Mouse (Mus musculus) hindbrain, embryonic 14.5 days (tissue): ENCODE data around the gene Prkn. TPM values are rescaled to one million over a fixed set of nuclear protein-coding genes. Genes with fewer than 3 reads are reported as not detected.

Source experiments
- ATAC-seq: fragments of 200-750 bp; cut with Nextera tagmentation; 2 replicates; pipeline ENCODE4 v1.8.0; 2017; ENCODE audit warnings: moderate number of reproducible peaks, mild to moderate bottlenecking, moderate TSS enrichment, moderate library complexity; ENCODE audit not compliant: low FRiP score
- DNase-seq: peaks from one replicate; pipeline ENCODE4 v3.0.0-alpha.2; 2015; ENCODE audit warnings: low spot score
- H3K27ac ChIP-seq: fragments of 300-500 bp; sonication (generic); 2 replicates; pipeline ENCODE4 v1.5.1; 2014; ENCODE audit warnings: mild to moderate bottlenecking, moderate library complexity
- H3K27me3 ChIP-seq: fragments of 300-500 bp; sonication (generic); 2 replicates; pipeline ENCODE4 v1.6.1; 2014; ENCODE audit warnings: mild to moderate bottlenecking, low read length, mixed read lengths; ENCODE audit not compliant: control insufficient read depth, insufficient read depth
- H3K36me3 ChIP-seq: fragments of 300-500 bp; sonication (generic); replicated peaks from 2 replicates; pipeline ENCODE4 v1.6.1; 2014; ENCODE audit not compliant: control insufficient read depth, insufficient read depth
- H3K4me1 ChIP-seq: fragments of 300-500 bp; sonication (generic); replicated peaks from 2 replicates; pipeline ENCODE4 v1.6.1; 2014; ENCODE audit warnings: antibody characterized with exemption, low read length, mixed read lengths; ENCODE audit not compliant: control insufficient read depth, insufficient read depth
- H3K4me2 ChIP-seq: fragments of 300-500 bp; sonication (generic); replicated peaks from 2 replicates; pipeline ENCODE4 v1.6.1; 2014; ENCODE audit warnings: mild to moderate bottlenecking, moderate library complexity
- H3K4me3 ChIP-seq: fragments of 300-500 bp; sonication (generic); replicated peaks from 2 replicates; pipeline ENCODE4 v1.5.1; 2014; ENCODE audit warnings: mild to moderate bottlenecking, low read length
- H3K9ac ChIP-seq: fragments of 300-500 bp; sonication (generic); 2 replicates; pipeline ENCODE4 v1.6.1; 2014
- H3K9me3 ChIP-seq: fragments of 300-500 bp; sonication (generic); 2 replicates; pipeline ENCODE4 v1.6.1; 2016; ENCODE audit warnings: low read length; ENCODE audit not compliant: control insufficient read depth
- WGBS: fragments of 180-500 bp; shearing (Covaris S2); extraction: QIAGEN DNeasy Blood & Tissue Kit; methylation state at CpG from one replicate; pipeline ENCODE4 v1.1.7; 2014; 5-methylcytosine and 5-hydroxymethylcytosine counted together
- polyA plus RNA-seq: library from polyadenylated mRNA; unstranded; fragments of >200 nt; fragmentation: Nextera tagmentation; extraction: Ambion mirVana; gene quantifications from 2 replicates; pipeline ENCODE4 v1.2.1, GENCODE M21; 2014

The Prkn gene
- polyA plus RNA-seq, 1 experiment from 2014 or later, result 4.4 TPM

- H3K4me3 ChIP-seq, result no peak overlapping the region
- 39% methylated on average over 8 of the region's 8 CpGs for WGBS
- no peaks in the 10 kb centered on the region for H3K9me3 ChIP-seq
- ATAC-seq (no peak), DNase-seq (peak; percentile 57)
- no peak overlapping the region for H3K9ac ChIP-seq
- H3K27ac ChIP-seq, result 0 out of 2 replicates have a peak overlapping the region, but pooled peaks have one; percentile 6
- H3K27me3 ChIP-seq, result no peaks in the 10 kb centered on the region
- H3K4me1 ChIP-seq, result peaks cover 3% of the 10 kb centered on the region; the same call in 1 of the 2 replicates
- no peaks in the 10 kb centered on the region for H3K36me3 ChIP-seq
- H3K4me2 ChIP-seq, result no peak overlapping the region
Measured at GRCm38 (mm10) chr17:11260663-11261062, 420.5 kb downstream of the Prkn start.

- Histone ChIP-seq H3K9me3 (no peaks in the 10 kb centered on the region), H3K27ac (no peak overlapping the region), H3K36me3 (no peaks in the 10 kb centered on the region), H3K4me1 (peaks cover 3% of the 10 kb centered on the region; the same call in 1 of the 2 replicates), H3K4me2 (no peak overlapping the region), H3K4me3 (no peak overlapping the region), H3K9ac (no peak overlapping the region), H3K27me3 (no peaks in the 10 kb centered on the region)
- ATAC-seq (0 out of 2 replicates have a peak, but pooled peaks have one; percentile 21), DNase-seq (no peak)
- 46% methylated on average over 5 of the region's 5 CpGs for WGBS
Measured at GRCm38 (mm10) chr17:11261679-11262078, 421.5 kb downstream of the Prkn start.

GRCm38 (mm10) chr17:11267951-11268350, 427.8 kb downstream of the Prkn start:
- no peaks in the 10 kb centered on the region for H3K9me3 ChIP-seq
- no peak overlapping the region for H3K4me3 ChIP-seq
- no peak for ATAC-seq
- no peaks in the 10 kb centered on the region for H3K4me1 ChIP-seq
- 92% methylated on average over 4 of the region's 4 CpGs for WGBS
- no peak overlapping the region for H3K27ac ChIP-seq
- no peak for DNase-seq
- no peak overlapping the region for H3K9ac ChIP-seq
- H3K27me3 ChIP-seq, result no peaks in the 10 kb centered on the region
- H3K36me3 ChIP-seq, result no peaks in the 10 kb centered on the region
- no peak overlapping the region for H3K4me2 ChIP-seq

- no peaks in the 10 kb centered on the region for H3K4me1 ChIP-seq
- no peaks in the 10 kb centered on the region for H3K36me3 ChIP-seq
- H3K27ac ChIP-seq, result no peak overlapping the region
- no peak overlapping the region for H3K9ac ChIP-seq
- no peaks in the 10 kb centered on the region for H3K9me3 ChIP-seq
- H3K27me3 ChIP-seq, result no peaks in the 10 kb centered on the region
- no peak for ATAC-seq
- DNase-seq, result no peak
- WGBS, result 90% methylated on average over 4 of the region's 4 CpGs
- H3K4me3 ChIP-seq, result no peak overlapping the region
- no peak overlapping the region for H3K4me2 ChIP-seq
Measured at GRCm38 (mm10) chr17:11270179-11270578, 430.0 kb downstream of the Prkn start.

GRCm38 (mm10) chr17:11271876-11272275, 431.7 kb downstream of the Prkn start:
- no peak overlapping the region for H3K4me2 ChIP-seq
- no peaks in the 10 kb centered on the region for H3K36me3 ChIP-seq
- H3K9me3 ChIP-seq, result no peaks in the 10 kb centered on the region
- ATAC-seq (no peak), DNase-seq (no peak)
- H3K27ac ChIP-seq, result no peak overlapping the region
- no peak overlapping the region for H3K9ac ChIP-seq
- H3K27me3 ChIP-seq, result no peaks in the 10 kb centered on the region
- H3K4me3 ChIP-seq, result no peak overlapping the region
- H3K4me1 ChIP-seq, result no peaks in the 10 kb centered on the region

GRCm38 (mm10) chr17:11284246-11284645, 444.1 kb downstream of the Prkn start:
- no peak overlapping the region for H3K9ac ChIP-seq
- H3K4me1 ChIP-seq, result no peaks in the 10 kb centered on the region
- DNase-seq (no peak), ATAC-seq (no peak)
- no peak overlapping the region for H3K4me3 ChIP-seq
- H3K36me3 ChIP-seq, result no peaks in the 10 kb centered on the region
- H3K9me3 ChIP-seq, result no peaks in the 10 kb centered on the region
- no peak overlapping the region for H3K4me2 ChIP-seq
- no peaks in the 10 kb centered on the region for H3K27me3 ChIP-seq
- no peak overlapping the region for H3K27ac ChIP-seq
- 81% methylated on average over 4 of the region's 4 CpGs for WGBS

- Histone ChIP-seq H3K9ac (no peak overlapping the region), H3K27ac (no peak overlapping the region), H3K4me1 (no peaks in the 10 kb centered on the region), H3K9me3 (no peaks in the 10 kb centered on the region), H3K27me3 (no peaks in the 10 kb centered on the region), H3K36me3 (no peaks in the 10 kb centered on the region), H3K4me3 (no peak overlapping the region), H3K4me2 (no peak overlapping the region)
- DNase-seq (no peak), ATAC-seq (no peak)
- WGBS, result 84% methylated on average over 3 of the region's 3 CpGs
Measured at GRCm38 (mm10) chr17:11290183-11290582, 450.0 kb downstream of the Prkn start.

GRCm38 (mm10) chr17:11303116-11303515, 462.9 kb downstream of the Prkn start:
- H3K4me2 ChIP-seq, result no peak overlapping the region
- WGBS, result 56% methylated on average over 9 of the region's 9 CpGs
- H3K9me3 ChIP-seq, result peaks cover 7% of the 10 kb centered on the region; the same call in 1 of the 2 replicates
- DNase-seq, result no peak
- no peak overlapping the region for H3K27ac ChIP-seq
- H3K36me3 ChIP-seq, result no peaks in the 10 kb centered on the region
- H3K27me3 ChIP-seq, result no peaks in the 10 kb centered on the region
- no peak overlapping the region for H3K9ac ChIP-seq
- H3K4me3 ChIP-seq, result no peak overlapping the region
- no peaks in the 10 kb centered on the region for H3K4me1 ChIP-seq
- ATAC-seq, result no peak

GRCm38 (mm10) chr17:11309843-11310242, 469.7 kb downstream of the Prkn start:
- 30% methylated on average over 1 of the region's 1 CpGs for WGBS

GRCm38 (mm10) chr17:11314163-11314562, 474.0 kb downstream of the Prkn start:
- no peak for ATAC-seq
- WGBS, result 71% methylated on average over 2 of the region's 2 CpGs
- Histone ChIP-seq H3K9me3 (no peaks in the 10 kb centered on the region), H3K4me3 (no peak overlapping the region), H3K36me3 (no peaks in the 10 kb centered on the region), H3K27ac (no peak overlapping the region), H3K9ac (no peak overlapping the region), H3K27me3 (no peaks in the 10 kb centered on the region), H3K4me2 (no peak overlapping the region), H3K4me1 (no peaks in the 10 kb centered on the region)
- no peak for DNase-seq

More at GRCm38 (mm10) chr17:11309843-11310242, 469.7 kb downstream of the Prkn start:
- Histone ChIP-seq H3K4me1 (no peaks in the 10 kb centered on the region), H3K9ac (no peak overlapping the region), H3K27ac (no peak overlapping the region), H3K9me3 (no peaks in the 10 kb centered on the region), H3K4me3 (no peak overlapping the region), H3K4me2 (no peak overlapping the region), H3K36me3 (no peaks in the 10 kb centered on the region), H3K27me3 (no peaks in the 10 kb centered on the region)
- ATAC-seq (no peak), DNase-seq (no peak)
